ENCODE assay signal across 16 mouse cellular contexts in the genomic region with DNA sequence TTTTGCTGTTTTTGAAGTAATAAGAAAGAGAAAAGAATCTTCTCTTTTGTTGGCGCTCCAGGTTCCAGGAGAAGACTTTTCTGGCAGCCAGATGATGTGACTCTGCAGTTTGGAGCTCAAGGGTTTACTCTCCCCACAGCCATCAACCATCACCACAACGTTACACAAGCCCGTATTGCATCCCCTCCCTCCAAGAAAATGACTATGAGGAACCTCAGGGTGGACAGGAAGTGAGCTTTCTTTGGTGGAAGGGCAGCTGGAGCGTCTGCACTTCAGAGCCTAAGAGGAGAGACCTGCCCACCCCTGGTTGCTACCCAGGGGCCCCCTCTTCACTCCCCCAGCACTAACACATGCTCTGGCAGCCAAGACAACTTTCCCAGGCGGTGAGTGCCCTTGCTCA. TPM values are rescaled to one million over a fixed set of nuclear protein-coding genes. Genes with fewer than 3 reads are reported as not detected.
DNase-seq lines count a peak whose midpoint lies in the region; ATAC-seq and TF ChIP-seq lines count a peak whose summit lies in the region.
"Had no signal": no experiment of that assay in that cellular context is flagged by ENCODE, and none has a peak within 500 bp of the region (broad histone marks: within the 10 kb centered on the region; RNA-seq: fewer than 3 reads in every experiment).

No protein-coding gene starts in this region.

- no peak for ATAC-seq in liver, postnatal 0 days
- no peak for ATAC-seq in liver, embryonic 11.5 days (replicated peaks; ENCODE audit: low FRiP score)
- no peak for ATAC-seq in hindbrain, embryonic 11.5 days (ENCODE audit: low FRiP score)
- no peak for ATAC-seq in midbrain, embryonic 12.5 days (ENCODE audit: low FRiP score, low read depth)

- no peaks in the 10 kb centered on the region for H3K36me3 ChIP-seq in liver, postnatal 0 days (replicated peaks; ENCODE audit: insufficient read depth, low read length)
- H3K36me3 ChIP-seq in liver, embryonic 11.5 days (ENCODE audit: control insufficient read depth, insufficient read depth, low read length) = no peaks in the 10 kb centered on the region
- no peaks in the 10 kb centered on the region for H3K36me3 ChIP-seq in hindbrain, embryonic 11.5 days (ENCODE audit: control insufficient read depth, insufficient read depth, low read length)
- peaks cover 10% of the 10 kb centered on the region for H3K36me3 ChIP-seq in midbrain, embryonic 12.5 days
- H3K36me3 ChIP-seq: limb, embryonic 15.5 days had no signal

- no peak for TF ChIP-seq CTCF in liver, postnatal 0 days (IDR thresholded peaks at IDR 0.05; ENCODE audit: low read depth)

- peaks cover 32% of the 10 kb centered on the region for H3K27me3 ChIP-seq in liver, postnatal 0 days (ENCODE audit: insufficient read depth, low read length)
- peaks cover 53% of the 10 kb centered on the region for H3K27me3 ChIP-seq in liver, embryonic 11.5 days (replicated peaks; ENCODE audit: control insufficient read depth, insufficient read depth, low read length)
- 0 out of 2 replicates have a peak, but pooled peaks cover 4% of the 10 kb centered on the region for H3K27me3 ChIP-seq in hindbrain, embryonic 11.5 days (ENCODE audit: control insufficient read depth, insufficient read depth, low read length)
- H3K27me3 ChIP-seq in midbrain, embryonic 12.5 days = no peaks in the 10 kb centered on the region; the same call in 1 of the 2 replicates

- no peak for TF ChIP-seq EP300 in liver, postnatal 0 days (IDR thresholded peaks at IDR 0.05; ENCODE audit: low read depth)

- 0 out of 2 replicates have a peak, but pooled peaks cover 8% of the 10 kb centered on the region for H3K4me1 ChIP-seq in liver, postnatal 0 days (ENCODE audit: insufficient read depth)
- 0 out of 2 replicates have a peak, but pooled peaks cover 4% of the 10 kb centered on the region for H3K4me1 ChIP-seq in liver, embryonic 11.5 days (replicated peaks; ENCODE audit: control insufficient read depth, insufficient read depth, low read length)
- peaks cover 4% of the 10 kb centered on the region; the same call in 1 of the 2 replicates for H3K4me1 ChIP-seq in hindbrain, embryonic 11.5 days (replicated peaks; ENCODE audit: control insufficient read depth, insufficient read depth, low read length)
- H3K4me1 ChIP-seq in midbrain, embryonic 12.5 days = peaks cover 43% of the 10 kb centered on the region

- DNase-seq in liver, postnatal 0 days = no peak
- no peak for DNase-seq in liver, embryonic 11.5 days (ENCODE audit: low spot score)
- no peak for DNase-seq in hindbrain, embryonic 11.5 days (ENCODE audit: low spot score)
- DNase-seq in thymus, postnatal 0 days (ENCODE audit: low spot score) = no peak
- no peak for DNase-seq in lung, postnatal 14 days
- DNase-seq in right cerebral cortex, postnatal 25 days = no peak
- DNase-seq in gastrocnemius, postnatal 4 days (ENCODE audit: low spot score in 2 of 2) = no peak
- DNase-seq: cerebellum, adult 2 months; heart, adult 11 months; heart, postnatal 36 days; kidney, postnatal 10 days; layer of hippocampus, postnatal 36 days had no signal

- H3K27ac ChIP-seq in liver, postnatal 0 days (ENCODE audit: low read depth) = no peak overlapping the region
- no peak overlapping the region for H3K27ac ChIP-seq in liver, embryonic 11.5 days (ENCODE audit: low read depth, low read length)
- peak overlapping the region; percentile 82 for H3K27ac ChIP-seq in hindbrain, embryonic 11.5 days (ENCODE audit: low read depth, low read length)
- peak overlapping the region; percentile 95 for H3K27ac ChIP-seq in midbrain, embryonic 12.5 days (replicated peaks)
- H3K27ac ChIP-seq: limb, embryonic 15.5 days had no signal

- WGBS in liver, postnatal 0 days (ENCODE audit: insufficient replicate concordance) = 24% methylated on average over 5 of the region's 5 CpGs
- 21% methylated on average over 5 of the region's 5 CpGs for WGBS in liver, embryonic 11.5 days
- WGBS in hindbrain, embryonic 11.5 days = 42% methylated on average over 4 of the region's 5 CpGs
- WGBS in midbrain, embryonic 12.5 days = 39% methylated on average over 5 of the region's 5 CpGs

- H3K4me2 ChIP-seq in liver, postnatal 0 days (ENCODE audit: low read depth, low read length) = peak overlapping the region; percentile 48
- no peak overlapping the region for H3K4me2 ChIP-seq in liver, embryonic 11.5 days
- peak overlapping the region; percentile 70 for H3K4me2 ChIP-seq in hindbrain, embryonic 11.5 days (replicated peaks; ENCODE audit: low read depth, low read length)
- H3K4me2 ChIP-seq in midbrain, embryonic 12.5 days (replicated peaks) = peak overlapping the region; percentile 78
- H3K4me2 ChIP-seq: limb, embryonic 15.5 days had no signal

- no peak overlapping the region for H3K9ac ChIP-seq in liver, postnatal 0 days (replicated peaks)
- no peak overlapping the region for H3K9ac ChIP-seq in liver, embryonic 11.5 days (ENCODE audit: low read depth, low read length)
- peak overlapping the region; percentile 95 for H3K9ac ChIP-seq in hindbrain, embryonic 11.5 days (ENCODE audit: low read depth, low read length)
- peak overlapping the region; percentile 97 for H3K9ac ChIP-seq in midbrain, embryonic 12.5 days (replicated peaks)
- H3K9ac ChIP-seq: limb, embryonic 15.5 days had no signal

- no peaks in the 10 kb centered on the region for H3K9me3 ChIP-seq in liver, postnatal 0 days (ENCODE audit: low read length)
- no peaks in the 10 kb centered on the region for H3K9me3 ChIP-seq in liver, embryonic 11.5 days (ENCODE audit: control insufficient read depth, low read length)
- H3K9me3 ChIP-seq in hindbrain, embryonic 11.5 days (ENCODE audit: control insufficient read depth, low read length) = no peaks in the 10 kb centered on the region
- H3K9me3 ChIP-seq in midbrain, embryonic 12.5 days = no peaks in the 10 kb centered on the region
- H3K9me3 ChIP-seq: limb, embryonic 15.5 days had no signal

- H3K4me3 ChIP-seq in liver, postnatal 0 days (ENCODE audit: low read depth, low read length) = 0 out of 2 replicates have a peak overlapping the region, but pooled peaks have one; percentile 25
- no peak overlapping the region for H3K4me3 ChIP-seq in liver, embryonic 11.5 days (ENCODE audit: low read depth, low read length)
- H3K4me3 ChIP-seq in hindbrain, embryonic 11.5 days (ENCODE audit: low read depth, low read length) = peak overlapping the region; percentile 80
- peak overlapping the region; percentile 85 for H3K4me3 ChIP-seq in midbrain, embryonic 12.5 days
- H3K4me3 ChIP-seq: limb, embryonic 15.5 days had no signal

RNA-seq across cellular contexts. Expression of gene Glyctk, which starts 10.7 kb away (rescaled TPM):
- polyA plus RNA-seq in liver, postnatal 0 days (2015; fragmentation: Nextera tagmentation; extraction: Ambion mirVana) = 41.4 and 46.5 TPM in 2 replicates
- polyA plus RNA-seq in liver, embryonic 11.5 days (2014; fragmentation: Nextera tagmentation; extraction: Ambion mirVana) = 12.4 and 15.7 TPM in 2 replicates
- polyA plus RNA-seq in hindbrain, embryonic 11.5 days (2014; fragmentation: Nextera tagmentation; extraction: Ambion mirVana) = 3.9 and 4.9 TPM in 2 replicates
- 10.8 and 11.0 TPM in 2 replicates for polyA plus RNA-seq in midbrain, embryonic 12.5 days (2016; fragmentation: Nextera tagmentation; extraction: Ambion mirVana)
- polyA plus RNA-seq in thymus, postnatal 0 days (2015; fragmentation: Nextera tagmentation; extraction: Ambion mirVana) = 3.8 and 4.3 TPM in 2 replicates
- 1 to 10 TPM; 1.1 to 3.0 TPM for total RNA-seq in gastrocnemius, postnatal 4 days (2021)

RNA-seq across cellular contexts. Expression of gene Wdr82, which starts 23.4 kb away (rescaled TPM):
- 5.3 and 5.7 TPM in 2 replicates for polyA plus RNA-seq in liver, postnatal 0 days (2015; fragmentation: Nextera tagmentation; extraction: Ambion mirVana)
- polyA plus RNA-seq in liver, embryonic 11.5 days (2014; fragmentation: Nextera tagmentation; extraction: Ambion mirVana) = 18.8 TPM in 2 replicates
- polyA plus RNA-seq in hindbrain, embryonic 11.5 days (2014; fragmentation: Nextera tagmentation; extraction: Ambion mirVana) = 32.7 and 32.8 TPM in 2 replicates
- polyA plus RNA-seq in midbrain, embryonic 12.5 days (2016; fragmentation: Nextera tagmentation; extraction: Ambion mirVana) = 35.6 and 36.3 TPM in 2 replicates
- polyA plus RNA-seq in thymus, postnatal 0 days (2015; fragmentation: Nextera tagmentation; extraction: Ambion mirVana) = 19.1 and 20.5 TPM in 2 replicates
- 10 to 100 TPM; 60.3 to 62.5 TPM for total RNA-seq in gastrocnemius, postnatal 4 days (2021)

RNA-seq across cellular contexts. Expression of gene Col6a4, which starts 50.7 kb away (rescaled TPM):
- polyA plus RNA-seq in liver, postnatal 0 days (2015; fragmentation: Nextera tagmentation; extraction: Ambion mirVana) = not detected in 2 replicates
- polyA plus RNA-seq in liver, embryonic 11.5 days (2014; fragmentation: Nextera tagmentation; extraction: Ambion mirVana) = not detected in 2 replicates
- 0.19 and 0.21 TPM in 2 replicates for polyA plus RNA-seq in hindbrain, embryonic 11.5 days (2014; fragmentation: Nextera tagmentation; extraction: Ambion mirVana)
- 0.29 and 0.32 TPM in 2 replicates for polyA plus RNA-seq in midbrain, embryonic 12.5 days (2016; fragmentation: Nextera tagmentation; extraction: Ambion mirVana)
- 0.34 and 1.1 TPM in 2 replicates for polyA plus RNA-seq in thymus, postnatal 0 days (2015; fragmentation: Nextera tagmentation; extraction: Ambion mirVana)
- under 1 TPM; 0.20 to 0.49 TPM for total RNA-seq in gastrocnemius, postnatal 4 days (2021)
- total RNA-seq: heart, postnatal 36 days; MEL had no signal
- polyA plus RNA-seq: C2C12 had no signal

RNA-seq across cellular contexts. Expression of gene Ppm1m, which starts 52.3 kb away (rescaled TPM):
- polyA plus RNA-seq in liver, postnatal 0 days (2015; fragmentation: Nextera tagmentation; extraction: Ambion mirVana) = 11.0 and 11.1 TPM in 2 replicates
- 25.3 and 26.9 TPM in 2 replicates for polyA plus RNA-seq in liver, embryonic 11.5 days (2014; fragmentation: Nextera tagmentation; extraction: Ambion mirVana)
- 21.7 TPM in 2 replicates for polyA plus RNA-seq in hindbrain, embryonic 11.5 days (2014; fragmentation: Nextera tagmentation; extraction: Ambion mirVana)
- polyA plus RNA-seq in midbrain, embryonic 12.5 days (2016; fragmentation: Nextera tagmentation; extraction: Ambion mirVana) = 31.9 and 39.1 TPM in 2 replicates
- polyA plus RNA-seq in thymus, postnatal 0 days (2015; fragmentation: Nextera tagmentation; extraction: Ambion mirVana) = 21.0 and 21.4 TPM in 2 replicates
- total RNA-seq in gastrocnemius, postnatal 4 days (2021) = 10 to 100 TPM; 16.7 to 20.8 TPM

RNA-seq across cellular contexts. Expression of gene Twf2, which starts 55.6 kb away (rescaled TPM):
- polyA plus RNA-seq in liver, postnatal 0 days (2015; fragmentation: Nextera tagmentation; extraction: Ambion mirVana) = 22.4 and 23.0 TPM in 2 replicates
- 58.4 and 61.1 TPM in 2 replicates for polyA plus RNA-seq in liver, embryonic 11.5 days (2014; fragmentation: Nextera tagmentation; extraction: Ambion mirVana)
- 57.3 and 59.6 TPM in 2 replicates for polyA plus RNA-seq in hindbrain, embryonic 11.5 days (2014; fragmentation: Nextera tagmentation; extraction: Ambion mirVana)
- 53.1 and 58.0 TPM in 2 replicates for polyA plus RNA-seq in midbrain, embryonic 12.5 days (2016; fragmentation: Nextera tagmentation; extraction: Ambion mirVana)
- 138 and 141 TPM in 2 replicates for polyA plus RNA-seq in thymus, postnatal 0 days (2015; fragmentation: Nextera tagmentation; extraction: Ambion mirVana)
- total RNA-seq in gastrocnemius, postnatal 4 days (2021) = 100 to 1,000 TPM in 1 of 2 experiments, 10 to 100 TPM in 1; 92.7 to 105 TPM

Comparison
In these comparisons a context has a peak if more than half of its experiments do, and no peak if none do; other contexts are left out.
1. H3K27ac ChIP-seq: peak in hindbrain, embryonic 11.5 days (single experiment) and midbrain, embryonic 12.5 days (single experiment); none in liver, postnatal 0 days (single experiment) and liver, embryonic 11.5 days (single experiment).
2. H3K9ac ChIP-seq: peak in hindbrain, embryonic 11.5 days (single experiment) and midbrain, embryonic 12.5 days (single experiment); none in liver, postnatal 0 days (single experiment) and liver, embryonic 11.5 days (single experiment).